ENCODE assay signal across 15 mouse cellular contexts in genomic region chr10:30881109-30881508, GRCm38 (mm10). TPM values are rescaled to one million over a fixed set of nuclear protein-coding genes. Genes with fewer than 3 reads are reported as not detected.
"Had no signal": no experiment of that assay in that cellular context is flagged by ENCODE, and none has a peak within 500 bp of the region (broad histone marks: within the 10 kb centered on the region; RNA-seq: fewer than 3 reads in every experiment).

No protein-coding gene starts in this region.

- DNase-seq: left cerebral cortex, postnatal 4 days; liver; liver, embryonic 13.5 days; liver, postnatal 0 days; lung, adult 18-20 months; lung, adult 2 months; lung, embryonic 14.5 days; lung, postnatal 10 days; lung, postnatal 14 days; lung, postnatal 36 days; lung, postnatal 4 days; midbrain, embryonic 14.5 days had no signal

RNA-seq across cellular contexts. Expression of gene Hey2, which starts 38.5 kb away (rescaled TPM):
- total RNA-seq: megakaryocyte, adult 5-6 weeks; megakaryocyte-erythroid progenitor cell, adult 5-6 weeks; monocyte, adult 5-6 weeks had no signal
